Mouse (Mus musculus) c-Kit-positive CD71-positive TER-119-negative erythroid progenitor cells, embryonic 14.5 days (primary cell): ENCODE results near the gene Kat5.

Experiments
- DNase-seq: peaks from one replicate; pipeline ENCODE4 v3.0.0-alpha.2; 2013; ENCODE audit warnings: low read depth

Gene Kat5

GRCm38 (mm10) chr19:5609547-5610404 lies at the start of gene Kat5:
Kat5 (minus strand) TSS chr19:5610237.
- DNase-seq = peak; percentile 79

DNA sequence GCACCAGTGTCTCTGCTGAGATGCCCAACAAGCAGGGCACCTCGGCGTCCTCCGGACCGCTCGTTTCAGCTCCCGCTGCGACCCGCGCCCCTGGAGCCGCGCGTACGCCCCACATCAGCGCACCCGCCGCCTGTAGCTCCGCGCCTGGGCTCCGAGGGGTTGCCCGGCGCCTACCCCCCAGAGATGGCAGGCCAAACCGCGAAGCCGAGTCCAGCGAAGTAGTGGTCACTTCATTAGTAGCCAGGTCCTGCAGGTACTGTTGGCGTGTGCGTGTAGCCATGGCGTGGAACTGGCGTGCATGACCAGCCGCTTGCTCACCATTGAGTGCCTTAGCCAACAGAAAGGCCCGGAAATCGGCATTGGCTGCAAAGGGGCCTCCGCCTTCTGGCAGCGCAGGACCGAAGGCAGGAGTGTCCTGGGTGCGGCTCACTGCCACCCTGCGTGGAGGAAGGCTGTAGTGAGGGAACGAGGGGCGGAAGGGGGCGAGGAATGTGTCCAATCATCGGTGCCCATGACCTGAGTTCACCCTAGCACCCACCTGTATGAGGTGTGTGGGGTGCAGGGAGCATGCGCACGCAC lies 44.8 kb upstream of the Kat5 start:
- no peak for DNase-seq

- no peak for DNase-seq
These were observed 44.1 kb upstream of the Kat5 start for GRCm38 (mm10) chr19:5653969-5654719.

DNA sequence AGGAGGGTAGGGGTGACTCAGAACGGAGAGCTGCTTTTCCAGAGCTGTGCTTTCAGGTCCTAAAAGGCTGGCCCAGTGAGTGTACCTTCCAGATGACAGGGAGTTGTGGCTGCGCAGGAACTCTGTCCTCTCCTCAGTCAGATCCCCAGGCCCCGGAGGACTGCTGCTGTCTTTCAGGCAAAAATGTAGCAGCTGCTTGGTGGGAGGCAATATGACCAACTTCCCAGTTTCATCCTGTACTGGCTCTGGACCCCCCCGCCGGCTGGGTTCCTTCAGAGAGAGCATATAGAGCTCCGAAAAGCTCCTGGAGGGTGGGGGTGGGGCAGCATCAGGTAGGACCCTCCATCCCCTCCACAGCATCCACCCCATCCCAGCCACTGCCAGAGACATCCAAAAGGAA lies 42.5 kb upstream of the Kat5 start:
- no peak for DNase-seq

DNA sequence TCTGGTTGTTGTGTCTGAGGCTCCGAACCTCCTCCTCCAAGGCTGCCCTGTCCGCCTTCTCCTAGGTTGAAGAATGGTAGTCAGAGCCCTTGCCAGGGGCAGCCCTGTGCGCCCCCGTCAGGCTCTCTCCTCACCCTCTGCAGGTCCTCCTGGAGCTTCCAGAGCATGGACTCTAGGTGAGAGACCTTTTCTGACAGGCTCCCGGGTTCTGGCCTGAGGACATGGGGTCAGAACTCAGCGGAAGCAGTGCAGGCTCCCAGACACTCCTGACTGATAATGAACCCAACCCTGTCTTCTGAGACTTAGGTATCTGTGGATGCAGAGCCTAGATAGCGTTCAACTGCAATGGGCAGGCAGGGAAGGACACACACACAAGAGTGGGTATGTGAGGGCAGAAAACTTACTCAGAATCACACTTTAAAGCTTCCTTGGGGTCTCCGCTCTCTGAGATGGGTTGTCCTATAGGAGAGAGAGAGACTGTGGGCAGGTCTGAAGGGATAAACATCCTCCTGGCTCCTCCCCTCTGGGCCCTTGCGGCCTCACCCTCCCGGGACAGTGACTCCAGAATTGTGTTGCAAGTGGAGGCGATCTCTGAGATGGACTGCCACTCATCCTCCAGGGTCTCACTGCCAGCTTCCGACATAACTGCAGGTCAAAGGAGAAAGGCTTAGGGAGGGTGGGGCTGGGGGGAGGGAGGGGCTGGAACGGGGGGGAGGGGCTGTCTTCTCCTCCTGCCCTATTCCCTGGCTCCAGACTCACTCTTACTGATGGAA lies 41.7 kb upstream of the Kat5 start:
- DNase-seq = no peak

DNA sequence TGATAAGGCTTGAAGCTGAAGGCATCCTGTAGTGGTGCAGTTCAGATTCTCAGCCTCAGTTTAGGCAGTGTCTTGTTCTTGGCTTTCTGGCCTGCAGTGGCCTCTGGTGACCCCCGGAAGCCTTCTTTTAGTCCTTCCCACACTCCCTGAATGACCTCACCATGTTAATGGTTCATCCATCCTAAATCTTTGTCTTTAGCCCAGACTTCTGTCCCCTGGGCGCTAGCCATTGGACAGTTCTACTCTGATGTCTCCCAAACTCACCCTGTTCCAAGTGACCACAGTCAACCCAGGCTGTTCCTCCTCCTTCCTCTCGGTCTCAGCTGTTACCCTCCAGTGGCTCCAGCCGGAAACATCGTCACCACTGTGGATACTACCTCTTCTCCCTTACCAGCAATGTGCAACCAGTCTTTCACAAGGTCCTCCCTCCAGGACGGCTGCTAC lies 39.3 kb upstream of the Kat5 start:
- DNase-seq = no peak

- peak; percentile 70 for DNase-seq
These were observed 38.6 kb upstream of the Kat5 start for GRCm38 (mm10) chr19:5648401-5649297.

GRCm38 (mm10) chr19:5647791-5648190 lies 37.8 kb upstream of the Kat5 start:
- DNase-seq = no peak

DNA sequence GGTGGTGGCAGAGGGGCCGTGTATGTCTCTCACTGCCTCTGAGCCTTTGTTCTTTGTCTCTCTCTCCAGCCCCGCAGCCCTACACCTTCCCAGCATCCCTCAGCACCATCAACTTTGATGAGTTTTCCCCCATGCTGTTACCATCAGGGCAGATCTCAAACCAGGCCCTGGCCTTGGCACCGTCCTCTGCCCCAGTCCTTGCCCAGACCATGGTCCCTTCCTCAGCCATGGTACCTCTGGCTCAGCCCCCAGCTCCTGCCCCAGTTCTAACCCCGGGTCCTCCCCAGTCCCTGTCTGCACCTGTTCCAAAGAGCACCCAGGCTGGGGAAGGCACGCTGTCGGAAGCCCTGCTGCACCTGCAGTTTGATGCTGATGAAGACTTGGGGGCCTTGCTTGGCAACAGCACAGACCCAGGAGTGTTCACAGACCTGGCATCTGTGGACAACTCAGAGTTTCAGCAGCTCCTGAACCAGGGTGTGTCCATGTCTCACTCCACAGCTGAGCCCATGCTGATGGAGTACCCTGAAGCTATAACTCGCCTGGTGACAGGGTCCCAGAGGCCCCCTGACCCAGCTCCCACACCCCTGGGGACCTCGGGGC lies 36.8 kb upstream of the Kat5 start:
- DNase-seq = no peak

GRCm38 (mm10) chr19:5645280-5645679 lies 35.2 kb upstream of the Kat5 start:
- no peak for DNase-seq

DNA sequence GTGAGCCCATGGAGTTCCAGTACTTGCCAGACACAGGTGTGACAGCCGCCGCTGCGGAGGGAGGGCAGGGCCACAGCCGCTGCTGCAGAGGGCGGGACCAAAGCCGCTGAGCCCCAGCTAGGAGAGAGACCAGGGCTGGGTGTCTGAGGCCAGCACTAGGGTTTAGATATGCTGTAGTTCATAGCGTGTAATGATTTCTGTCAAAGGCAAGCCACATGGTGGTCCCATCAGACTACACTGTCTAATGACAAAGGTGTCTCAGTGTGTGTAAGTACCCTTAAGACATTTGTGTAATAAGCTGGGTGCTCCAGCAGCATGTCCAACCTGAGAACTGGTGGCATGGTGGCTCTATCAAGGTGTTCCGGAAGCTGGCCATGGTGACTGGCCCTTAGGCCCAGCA lies 31.6 kb upstream of the Kat5 start:
- no peak for DNase-seq

GRCm38 (mm10) chr19:5641021-5641420 lies 31.0 kb upstream of the Kat5 start:
- DNase-seq = no peak

DNA sequence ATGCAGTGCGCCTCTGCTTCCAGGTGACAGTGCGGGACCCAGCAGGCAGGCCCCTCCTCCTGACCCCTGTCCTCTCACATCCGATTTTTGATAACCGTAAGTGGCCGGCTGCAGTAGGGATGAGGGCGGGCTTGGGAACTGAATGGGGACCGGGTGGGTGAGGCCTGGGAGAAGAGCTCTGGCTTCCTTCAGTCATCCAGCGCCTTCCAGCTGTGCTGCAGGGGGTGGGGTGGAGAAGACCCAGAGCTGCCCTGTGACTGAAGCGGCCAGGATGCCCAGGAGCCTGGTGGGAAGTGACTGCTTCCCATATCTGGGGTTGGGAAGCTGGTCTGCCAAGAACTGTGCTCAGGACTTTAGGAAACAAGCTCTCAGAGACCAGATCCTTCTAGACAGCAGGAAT lies 30.3 kb upstream of the Kat5 start:
- no peak for DNase-seq

GRCm38 (mm10) chr19:5638416-5639005 lies 28.5 kb upstream of the Kat5 start:
- DNase-seq = no peak

- peak; percentile 81 for DNase-seq
These were observed 27.3 kb upstream of the Kat5 start, which contains the start of gene Rela for GRCm38 (mm10) chr19:5637069-5638047. Rela (plus strand) TSS chr19:5637483.

DNA sequence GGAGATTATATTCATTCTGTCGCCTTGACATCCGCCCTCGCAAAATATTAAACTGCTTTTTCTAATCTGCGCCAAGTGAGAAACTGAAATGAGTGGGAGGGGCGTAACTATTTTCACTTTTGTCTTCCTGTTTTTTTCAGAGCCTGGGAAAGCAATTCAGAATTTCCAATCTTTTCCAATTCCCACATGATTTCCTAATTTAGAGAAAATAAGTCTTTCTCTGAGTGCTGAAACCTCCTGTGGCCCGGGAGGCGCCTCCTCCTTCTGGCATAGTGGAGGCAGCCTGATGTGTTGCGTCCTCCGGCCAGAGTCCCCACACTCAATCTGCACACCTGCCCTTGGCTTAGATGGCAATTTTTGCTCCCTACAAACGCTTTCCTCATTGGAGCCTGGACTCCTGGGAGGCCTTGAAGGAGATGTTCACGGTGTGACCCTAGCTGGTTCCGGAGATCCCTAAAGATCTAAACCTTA lies 26.6 kb upstream of the Kat5 start:
- no peak for DNase-seq

DNA sequence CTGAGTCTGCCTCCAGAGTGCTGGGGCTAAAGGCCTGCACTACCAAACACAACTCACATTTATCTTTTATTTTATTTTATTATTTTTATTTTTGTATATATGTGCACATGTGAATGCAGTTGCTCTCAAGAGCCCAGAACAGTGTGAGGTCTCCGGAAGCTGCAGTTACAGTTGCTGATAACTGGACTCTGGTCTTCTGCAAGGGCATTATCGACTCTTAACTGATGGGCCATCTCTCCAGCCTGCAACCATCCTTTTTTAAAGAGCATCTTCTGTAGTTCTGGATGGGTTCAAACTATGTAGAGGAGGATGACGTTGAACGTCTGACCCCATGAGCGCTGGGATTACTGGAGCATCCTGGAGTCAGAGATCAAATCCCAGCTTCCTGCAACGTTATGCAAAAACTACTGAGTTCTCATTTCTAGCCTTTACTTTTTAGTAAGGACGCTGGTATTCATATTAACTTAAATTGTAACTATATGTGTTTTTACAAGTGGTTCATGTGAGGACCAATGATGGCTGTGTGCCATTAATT lies 26.1 kb upstream of the Kat5 start:
- DNase-seq = no peak

GRCm38 (mm10) chr19:5632120-5632519 lies 22.1 kb upstream of the Kat5 start:
- no peak for DNase-seq

DNA sequence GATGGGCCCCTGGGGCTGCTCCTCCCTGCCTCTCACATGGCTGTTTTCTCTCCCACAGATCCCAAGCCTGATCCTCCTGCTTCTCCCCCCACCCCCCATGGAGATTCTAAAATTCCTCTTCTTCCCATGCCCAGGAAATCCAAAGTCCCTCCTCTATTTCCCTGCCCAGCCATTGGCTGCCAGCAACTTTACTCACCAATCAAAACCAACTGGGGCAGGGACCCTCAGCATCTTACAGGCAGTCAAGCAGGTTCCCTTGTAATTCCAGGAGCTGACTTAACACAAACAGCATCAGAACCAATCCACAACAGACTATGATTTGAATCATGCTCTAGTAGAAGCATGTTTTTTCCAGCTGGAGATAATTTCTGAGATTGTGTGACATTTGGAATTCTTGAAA lies 19.9 kb upstream of the Kat5 start:
- no peak for DNase-seq
